Mouse (Mus musculus): ENCODE results near the gene Sfxn2. TPM values are rescaled to one million over a fixed set of nuclear protein-coding genes. Genes with fewer than 3 reads are reported as not detected.

Sfxn2 gene
- polyA plus RNA-seq, 1 experiment from 2014 or later, result 14.8 TPM

DNA sequence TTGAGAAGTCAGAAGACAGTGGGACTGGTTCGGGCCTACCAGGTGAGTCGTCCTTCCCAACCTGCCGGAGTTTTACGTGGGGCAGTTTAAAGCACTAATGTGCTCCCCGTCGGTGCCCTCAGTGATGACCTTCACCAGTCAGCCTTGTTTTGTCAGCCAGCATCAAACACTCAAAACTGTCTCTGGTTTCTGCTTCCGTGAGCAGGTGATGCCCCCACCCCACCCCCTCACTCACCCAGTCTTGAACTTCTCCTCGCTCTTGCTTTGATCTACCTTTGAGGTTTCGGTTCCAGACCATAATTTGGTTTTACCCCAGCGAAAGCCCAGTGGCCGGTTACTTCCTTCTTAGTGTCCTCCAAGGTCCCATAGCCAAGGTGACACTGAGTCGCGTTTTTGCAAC, 33.6 kb downstream of the Sfxn2 start:
- no peak for ATAC-seq
- peaks cover 3% of the 10 kb centered on the region; the same call in 1 of the 2 replicates for H3K4me1 ChIP-seq (replicated peaks; ENCODE audit: control insufficient read depth, insufficient read depth, low read length)
- WGBS, result 98% methylated on average over 13 of the region's 13 CpGs

DNA sequence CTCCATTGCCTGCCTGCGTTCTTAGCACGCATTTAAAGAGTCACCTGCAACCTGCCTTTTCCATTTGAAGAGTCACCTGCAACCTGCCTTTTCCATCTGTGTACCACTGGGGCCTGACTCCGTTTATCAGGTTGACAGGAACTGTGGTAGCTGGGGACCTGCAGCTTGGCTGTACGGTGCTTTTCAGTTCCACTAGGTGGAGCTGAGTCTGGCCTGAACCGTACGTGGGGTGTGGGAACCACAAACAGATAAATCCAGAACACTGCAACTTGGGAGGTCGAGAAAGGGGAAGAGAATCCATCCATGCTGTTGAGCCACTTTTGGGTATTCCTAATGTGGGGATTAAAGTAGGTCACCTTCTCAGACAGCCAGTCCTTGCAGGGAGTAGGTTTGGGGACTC, 34.3 kb downstream of the Sfxn2 start:
- H3K27ac ChIP-seq (ENCODE audit: low read length), result no peak overlapping the region
- 74% methylated on average over 7 of the region's 7 CpGs for WGBS
- no peak for ATAC-seq
- no peak overlapping the region for H3K4me3 ChIP-seq (replicated peaks; ENCODE audit: low read length)
- no peaks in the 10 kb centered on the region for H3K9me3 ChIP-seq (ENCODE audit: control insufficient read depth, low read length)
- H3K4me2 ChIP-seq (ENCODE audit: low read length), result no peak overlapping the region
- no peaks in the 10 kb centered on the region for H3K4me1 ChIP-seq (replicated peaks; ENCODE audit: control insufficient read depth, insufficient read depth, low read length)
- peaks cover 11% of the 10 kb centered on the region; the same call in 1 of the 2 replicates for H3K36me3 ChIP-seq (ENCODE audit: control insufficient read depth, insufficient read depth)
- no peak overlapping the region for H3K9ac ChIP-seq (replicated peaks; ENCODE audit: low read depth, low read length)
- H3K27me3 ChIP-seq (replicated peaks; ENCODE audit: control insufficient read depth, insufficient read depth, low read length), result no peaks in the 10 kb centered on the region

More for the DNA sequence above, 33.6 kb downstream of the Sfxn2 start:
- H3K36me3 ChIP-seq (ENCODE audit: control insufficient read depth, insufficient read depth), result peaks cover 11% of the 10 kb centered on the region; the same call in 1 of the 2 replicates
- H3K9me3 ChIP-seq (ENCODE audit: control insufficient read depth, low read length), result no peaks in the 10 kb centered on the region
- no peak overlapping the region for H3K4me3 ChIP-seq (replicated peaks; ENCODE audit: low read length)
- H3K4me2 ChIP-seq (ENCODE audit: low read length), result no peak overlapping the region
- no peaks in the 10 kb centered on the region for H3K27me3 ChIP-seq (replicated peaks; ENCODE audit: control insufficient read depth, insufficient read depth, low read length)
- H3K9ac ChIP-seq (replicated peaks; ENCODE audit: low read depth, low read length), result no peak overlapping the region
- no peak overlapping the region for H3K27ac ChIP-seq (ENCODE audit: low read length)

DNA sequence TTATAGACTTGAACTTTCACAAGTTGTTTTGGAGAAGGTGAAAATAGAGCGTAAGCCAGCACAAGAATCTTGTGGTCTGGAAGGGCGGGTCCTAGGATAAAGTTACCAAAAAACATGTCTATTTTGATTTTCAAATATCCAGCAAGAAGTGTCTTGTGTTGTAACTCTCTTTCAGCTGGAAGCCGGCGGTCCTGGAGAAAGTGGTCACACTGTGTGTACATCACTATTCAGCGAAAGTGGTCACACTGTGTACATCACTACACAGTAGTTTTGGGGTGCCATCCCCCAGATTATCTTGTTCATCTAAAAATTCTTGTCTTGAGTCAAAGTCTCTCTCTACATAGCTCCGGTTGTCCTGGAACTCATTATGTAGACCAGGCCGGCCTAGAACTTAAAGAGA, 35.0 kb downstream of the Sfxn2 start:
- Histone ChIP-seq H3K4me3 (replicated peaks; ENCODE audit: low read length) (no peak overlapping the region), H3K9ac (replicated peaks; ENCODE audit: low read depth, low read length) (no peak overlapping the region), H3K27ac (ENCODE audit: low read length) (no peak overlapping the region), H3K4me2 (ENCODE audit: low read length) (no peak overlapping the region), H3K36me3 (ENCODE audit: control insufficient read depth, insufficient read depth) (peaks cover 11% of the 10 kb centered on the region; the same call in 1 of the 2 replicates), H3K9me3 (ENCODE audit: control insufficient read depth, low read length) (no peaks in the 10 kb centered on the region), H3K27me3 (replicated peaks; ENCODE audit: control insufficient read depth, insufficient read depth, low read length) (no peaks in the 10 kb centered on the region), H3K4me1 (replicated peaks; ENCODE audit: control insufficient read depth, insufficient read depth, low read length) (no peaks in the 10 kb centered on the region)
- 98% methylated on average over 7 of the region's 7 CpGs for WGBS
- no peak for ATAC-seq

DNA sequence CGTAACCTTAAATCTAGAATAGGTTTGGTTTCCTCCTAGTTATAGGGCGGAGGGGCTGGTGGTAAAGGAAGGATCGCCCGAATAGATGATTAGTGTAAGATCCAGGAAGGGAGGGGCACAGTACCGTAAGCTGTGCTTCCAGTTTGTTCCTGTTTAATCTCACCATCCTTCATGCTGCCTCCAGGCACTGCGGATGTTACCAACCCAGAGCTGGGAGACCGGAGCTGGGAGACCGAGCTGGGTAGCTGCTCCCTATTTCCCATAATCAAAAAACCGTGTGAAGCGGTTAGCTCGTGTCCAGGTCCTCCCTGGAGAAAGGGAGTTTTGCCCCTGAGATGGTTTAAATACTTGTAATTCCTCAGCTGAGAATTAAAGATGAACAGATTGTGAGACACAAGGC, 43.2 kb downstream of the Sfxn2 start:
- H3K4me1 ChIP-seq (replicated peaks; ENCODE audit: control insufficient read depth, insufficient read depth, low read length), result peaks cover 13% of the 10 kb centered on the region
- H3K4me2 ChIP-seq (ENCODE audit: low read length), result no peak overlapping the region
- H3K4me3 ChIP-seq (replicated peaks; ENCODE audit: low read length), result no peak overlapping the region
- no peak for ATAC-seq
- H3K27me3 ChIP-seq (replicated peaks; ENCODE audit: control insufficient read depth, insufficient read depth, low read length), result no peaks in the 10 kb centered on the region
- H3K9me3 ChIP-seq (ENCODE audit: control insufficient read depth, low read length), result no peaks in the 10 kb centered on the region
- H3K36me3 ChIP-seq (ENCODE audit: control insufficient read depth, insufficient read depth), result no peaks in the 10 kb centered on the region
- 93% methylated on average over 11 of the region's 11 CpGs for WGBS
- H3K27ac ChIP-seq (ENCODE audit: low read length), result no peak overlapping the region
- no peak overlapping the region for H3K9ac ChIP-seq (replicated peaks; ENCODE audit: low read depth, low read length)

DNA sequence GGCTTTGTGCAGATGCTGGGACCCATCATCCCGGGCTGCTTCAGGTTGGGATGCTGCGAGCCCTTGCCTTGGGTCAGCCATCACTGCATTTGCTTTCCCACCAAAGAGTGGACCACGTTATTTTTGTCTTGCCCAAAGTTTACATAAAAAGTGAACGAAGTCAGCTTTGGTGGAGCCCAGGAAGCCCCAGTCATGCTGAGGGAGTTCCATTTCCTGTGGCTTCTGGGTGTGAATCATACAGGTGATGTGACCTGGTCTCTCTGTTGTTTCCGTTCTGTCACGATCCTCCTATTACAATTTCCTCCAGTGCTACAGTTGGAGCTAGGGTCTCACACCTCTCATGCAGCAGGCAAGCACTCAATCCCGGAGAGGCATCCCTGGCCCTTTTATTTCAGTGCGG, 44.2 kb downstream of the Sfxn2 start:
- Histone ChIP-seq H3K36me3 (ENCODE audit: control insufficient read depth, insufficient read depth) (no peaks in the 10 kb centered on the region), H3K4me1 (replicated peaks; ENCODE audit: control insufficient read depth, insufficient read depth, low read length) (peaks cover 19% of the 10 kb centered on the region), H3K27me3 (replicated peaks; ENCODE audit: control insufficient read depth, insufficient read depth, low read length) (no peaks in the 10 kb centered on the region), H3K4me2 (ENCODE audit: low read length) (no peak overlapping the region), H3K9ac (replicated peaks; ENCODE audit: low read depth, low read length) (no peak overlapping the region), H3K4me3 (replicated peaks; ENCODE audit: low read length) (no peak overlapping the region), H3K27ac (ENCODE audit: low read length) (no peak overlapping the region), H3K9me3 (ENCODE audit: control insufficient read depth, low read length) (no peaks in the 10 kb centered on the region)
- ATAC-seq, result no peak
- 93% methylated on average over 8 of the region's 8 CpGs for WGBS

DNA sequence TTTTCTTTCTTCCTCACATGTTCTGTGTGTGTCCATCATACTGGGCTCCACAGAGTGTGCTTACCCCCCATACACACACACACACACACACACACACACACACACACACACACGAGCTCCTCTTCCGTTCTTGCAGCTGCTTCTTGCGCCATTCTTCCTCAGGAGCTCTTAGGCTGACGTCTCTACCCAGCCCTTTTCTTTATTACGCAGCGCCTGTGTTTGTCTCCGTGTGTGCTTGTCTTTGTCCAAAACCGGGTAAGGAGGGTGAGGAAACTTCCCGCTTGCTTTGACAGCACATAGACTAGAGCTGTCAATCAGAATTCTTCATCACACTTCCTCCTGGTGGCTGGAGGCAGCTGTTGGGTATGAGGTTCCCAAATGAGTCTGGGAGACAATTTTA, 45.2 kb downstream of the Sfxn2 start:
- WGBS, result 41% methylated on average over 9 of the region's 9 CpGs
- no peaks in the 10 kb centered on the region for H3K27me3 ChIP-seq (replicated peaks; ENCODE audit: control insufficient read depth, insufficient read depth, low read length)
- H3K4me1 ChIP-seq (replicated peaks; ENCODE audit: control insufficient read depth, insufficient read depth, low read length), result peaks cover 29% of the 10 kb centered on the region
- no peak overlapping the region for H3K9ac ChIP-seq (replicated peaks; ENCODE audit: low read depth, low read length)
- H3K27ac ChIP-seq (ENCODE audit: low read length), result no peak overlapping the region
- H3K36me3 ChIP-seq (ENCODE audit: control insufficient read depth, insufficient read depth), result no peaks in the 10 kb centered on the region
- H3K9me3 ChIP-seq (ENCODE audit: control insufficient read depth, low read length), result no peaks in the 10 kb centered on the region
- no peak overlapping the region for H3K4me3 ChIP-seq (replicated peaks; ENCODE audit: low read length)
- peak; percentile 30; the same call in 1 of the 2 replicates for ATAC-seq
- H3K4me2 ChIP-seq (ENCODE audit: low read length), result no peak overlapping the region

DNA sequence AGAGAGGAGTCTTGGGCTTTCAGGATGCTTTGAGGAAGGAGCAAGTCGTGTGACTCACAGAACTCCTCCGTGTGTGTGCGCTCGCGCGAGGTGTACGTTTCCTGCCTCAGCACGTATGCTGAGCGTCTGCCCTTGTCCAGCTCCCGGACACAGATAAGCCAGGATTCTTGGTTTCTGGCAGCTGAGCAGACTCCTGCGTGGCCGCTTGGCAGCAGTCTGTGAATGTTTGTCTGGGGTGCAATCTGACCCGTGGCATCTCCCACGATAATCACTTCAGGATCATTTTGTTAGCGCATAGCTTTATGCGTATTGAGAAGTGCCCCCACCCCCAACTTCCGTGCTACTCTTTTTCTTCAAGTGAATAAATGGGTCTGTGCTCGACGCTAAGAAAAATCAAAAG, 45.8 kb downstream of the Sfxn2 start:
- Histone ChIP-seq H3K4me1 (replicated peaks; ENCODE audit: control insufficient read depth, insufficient read depth, low read length) (peaks cover 36% of the 10 kb centered on the region), H3K27me3 (replicated peaks; ENCODE audit: control insufficient read depth, insufficient read depth, low read length) (no peaks in the 10 kb centered on the region), H3K4me2 (ENCODE audit: low read length) (no peak overlapping the region), H3K9ac (replicated peaks; ENCODE audit: low read depth, low read length) (no peak overlapping the region), H3K9me3 (ENCODE audit: control insufficient read depth, low read length) (no peaks in the 10 kb centered on the region), H3K36me3 (ENCODE audit: control insufficient read depth, insufficient read depth) (no peaks in the 10 kb centered on the region), H3K4me3 (replicated peaks; ENCODE audit: low read length) (no peak overlapping the region), H3K27ac (ENCODE audit: low read length) (no peak overlapping the region)
- no peak for ATAC-seq
- 76% methylated on average over 19 of the region's 19 CpGs for WGBS

DNA sequence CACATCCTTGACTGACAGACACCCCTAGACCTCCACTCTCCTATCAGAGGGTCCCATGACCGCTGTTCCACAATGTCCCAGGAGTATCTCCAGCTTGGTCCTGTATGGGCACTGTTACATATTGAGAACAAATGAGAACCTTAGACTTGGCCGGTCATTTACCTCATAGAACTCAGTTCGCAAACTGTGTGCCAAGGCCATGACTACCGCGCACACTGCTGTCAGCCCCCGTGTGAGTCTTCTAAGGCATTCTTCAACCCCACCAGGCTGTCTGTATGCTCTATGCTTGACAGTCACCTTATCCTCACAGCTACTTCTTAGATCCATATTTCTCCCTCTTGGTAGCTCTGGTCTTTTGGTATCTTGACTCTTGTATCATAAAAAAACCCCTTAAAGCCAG, 46.4 kb downstream of the Sfxn2 start:
- WGBS, result 97% methylated on average over 6 of the region's 6 CpGs
- ATAC-seq, result no peak
- H3K4me1 ChIP-seq (replicated peaks; ENCODE audit: control insufficient read depth, insufficient read depth, low read length), result peaks cover 40% of the 10 kb centered on the region
- H3K36me3 ChIP-seq (ENCODE audit: control insufficient read depth, insufficient read depth), result no peaks in the 10 kb centered on the region
- H3K27ac ChIP-seq (ENCODE audit: low read length), result no peak overlapping the region
- H3K4me2 ChIP-seq (ENCODE audit: low read length), result no peak overlapping the region
- H3K4me3 ChIP-seq (replicated peaks; ENCODE audit: low read length), result no peak overlapping the region
- H3K27me3 ChIP-seq (replicated peaks; ENCODE audit: control insufficient read depth, insufficient read depth, low read length), result no peaks in the 10 kb centered on the region
- no peak overlapping the region for H3K9ac ChIP-seq (replicated peaks; ENCODE audit: low read depth, low read length)
- no peaks in the 10 kb centered on the region for H3K9me3 ChIP-seq (ENCODE audit: control insufficient read depth, low read length)

DNA sequence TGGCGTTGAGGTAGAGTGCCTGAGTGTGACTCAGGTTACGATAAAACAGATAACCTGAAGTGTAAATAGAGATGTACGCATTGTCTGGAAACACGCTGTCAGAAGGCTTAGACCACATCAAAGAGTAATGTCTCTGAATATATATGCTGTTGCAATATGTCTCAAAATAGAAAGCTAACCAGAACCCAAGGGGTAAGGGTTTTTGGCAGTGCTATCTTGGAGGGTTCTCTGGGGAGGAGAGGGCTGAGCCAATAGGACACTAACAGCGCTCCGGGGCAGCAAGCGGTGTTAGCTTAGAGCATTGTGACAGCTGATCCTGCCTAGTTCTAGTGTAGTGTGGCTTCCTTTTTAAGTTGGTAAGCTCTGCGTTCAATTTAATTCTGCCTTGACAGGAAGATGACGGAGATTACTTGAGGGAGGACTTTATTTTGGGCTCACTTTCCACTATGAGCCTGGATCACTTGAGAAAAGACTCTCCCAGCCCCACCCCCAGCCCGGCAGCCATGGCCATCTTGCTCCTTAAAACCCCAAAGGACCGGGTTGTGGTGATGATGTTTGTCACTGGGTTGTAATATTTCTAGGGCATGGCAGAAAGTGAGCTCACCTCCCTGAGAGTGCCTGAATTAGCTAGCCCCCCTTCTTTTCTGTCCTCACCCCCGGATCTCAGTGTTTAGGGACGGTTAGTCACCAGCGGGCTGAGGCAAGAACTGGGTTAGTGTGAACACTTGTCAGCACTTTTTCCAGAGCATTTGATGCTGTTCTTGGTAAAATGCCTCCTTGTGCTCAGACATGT, 47.0 kb downstream of the Sfxn2 start:
- Histone ChIP-seq H3K27me3 (replicated peaks; ENCODE audit: control insufficient read depth, insufficient read depth, low read length) (no peaks in the 10 kb centered on the region), H3K36me3 (ENCODE audit: control insufficient read depth, insufficient read depth) (no peaks in the 10 kb centered on the region), H3K4me1 (replicated peaks; ENCODE audit: control insufficient read depth, insufficient read depth, low read length) (peaks cover 40% of the 10 kb centered on the region), H3K4me2 (ENCODE audit: low read length) (no peak overlapping the region), H3K27ac (ENCODE audit: low read length) (no peak overlapping the region), H3K9me3 (ENCODE audit: control insufficient read depth, low read length) (no peaks in the 10 kb centered on the region), H3K4me3 (replicated peaks; ENCODE audit: low read length) (no peak overlapping the region), H3K9ac (replicated peaks; ENCODE audit: low read depth, low read length) (no peak overlapping the region)
- WGBS, result 87% methylated on average over 14 of the region's 14 CpGs
- ATAC-seq, result no peak
